Mouse (Mus musculus) adrenal gland, postnatal 25 days (tissue): ENCODE results near the gene 1700020A23Rik. TPM values are rescaled to one million over a fixed set of nuclear protein-coding genes. Genes with fewer than 3 reads are reported as not detected.
A peak's percentile ranks its signal among the peaks of the same experiment; 100 is the strongest.

Experiments used
- DNase-seq: peaks from one replicate; pipeline ENCODE4 v3.0.0; 2021; ENCODE audit warnings: mixed read lengths
- total RNA-seq: library from RNA; stranded (reverse); gene quantifications from 2 replicates; pipeline ENCODE4 v1.2.3, GENCODE M21; 2021

Gene 1700020A23Rik
- total RNA-seq, 1 experiment from 2014 or later = not detected

DNA sequence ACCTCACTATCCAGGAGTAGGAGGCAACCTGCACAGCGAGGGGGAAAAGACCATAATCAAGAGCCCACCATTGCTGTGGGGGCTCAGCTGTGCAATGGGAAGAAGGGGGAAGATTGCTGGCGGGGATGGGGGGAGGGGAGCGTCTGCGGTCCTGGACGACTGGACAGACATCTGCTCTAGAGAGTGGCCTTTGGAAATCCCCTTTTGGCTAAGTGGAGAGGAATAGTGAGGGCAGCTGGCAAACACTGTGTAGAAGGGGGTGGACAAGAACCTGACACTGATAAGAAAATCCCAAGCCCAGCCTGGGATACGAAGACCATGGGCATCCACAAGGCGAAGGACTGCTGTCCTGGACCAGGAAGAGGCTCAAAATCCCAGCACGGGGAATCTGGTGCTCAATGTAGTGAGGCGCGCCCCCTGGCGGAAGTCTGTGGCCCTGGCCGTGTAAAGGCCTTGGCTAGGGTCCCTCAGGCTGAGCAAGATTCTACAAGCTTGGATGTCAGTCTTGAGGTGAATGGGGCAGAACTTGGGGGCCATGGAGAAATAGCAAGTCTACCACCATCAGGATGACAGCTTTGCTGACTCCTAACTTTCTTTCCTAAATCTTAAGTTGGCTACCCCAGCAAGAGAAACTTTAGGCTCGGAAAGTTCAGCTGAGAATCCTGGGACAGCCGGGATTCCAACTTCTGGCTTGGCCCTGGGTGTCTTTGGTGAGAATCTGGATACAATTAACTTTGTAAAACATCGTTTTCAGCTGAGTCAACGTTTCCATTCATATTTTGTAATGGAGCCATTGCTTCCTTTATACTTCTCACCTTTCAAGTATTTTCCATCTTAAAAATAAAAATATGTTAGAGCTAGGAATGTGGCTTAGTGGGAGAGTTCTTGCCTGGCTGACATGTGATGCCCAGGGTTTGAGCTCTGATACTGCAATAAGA lies 6.8 kb downstream of the 1700020A23Rik start:
- peak; percentile 91 for DNase-seq

DNA sequence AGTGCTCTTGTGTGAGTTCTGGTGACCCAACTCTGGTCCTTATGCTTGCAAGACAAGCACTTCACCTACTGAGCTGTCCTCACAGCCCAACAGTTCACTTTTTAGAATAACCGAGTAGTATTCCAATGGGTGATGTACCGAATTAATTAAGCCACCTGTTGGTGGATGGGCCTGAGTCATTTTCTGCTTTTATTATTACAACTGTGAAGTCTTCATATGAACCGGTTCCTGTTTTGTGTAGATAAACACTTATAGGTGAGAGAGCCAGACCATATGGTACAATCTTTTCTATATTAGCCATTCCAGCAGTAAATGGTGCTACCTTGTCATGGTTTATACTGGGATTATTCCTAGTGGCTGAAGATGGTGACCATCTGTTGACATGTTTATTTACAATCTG lies 7.7 kb downstream of the 1700020A23Rik start:
- DNase-seq = no peak

DNA sequence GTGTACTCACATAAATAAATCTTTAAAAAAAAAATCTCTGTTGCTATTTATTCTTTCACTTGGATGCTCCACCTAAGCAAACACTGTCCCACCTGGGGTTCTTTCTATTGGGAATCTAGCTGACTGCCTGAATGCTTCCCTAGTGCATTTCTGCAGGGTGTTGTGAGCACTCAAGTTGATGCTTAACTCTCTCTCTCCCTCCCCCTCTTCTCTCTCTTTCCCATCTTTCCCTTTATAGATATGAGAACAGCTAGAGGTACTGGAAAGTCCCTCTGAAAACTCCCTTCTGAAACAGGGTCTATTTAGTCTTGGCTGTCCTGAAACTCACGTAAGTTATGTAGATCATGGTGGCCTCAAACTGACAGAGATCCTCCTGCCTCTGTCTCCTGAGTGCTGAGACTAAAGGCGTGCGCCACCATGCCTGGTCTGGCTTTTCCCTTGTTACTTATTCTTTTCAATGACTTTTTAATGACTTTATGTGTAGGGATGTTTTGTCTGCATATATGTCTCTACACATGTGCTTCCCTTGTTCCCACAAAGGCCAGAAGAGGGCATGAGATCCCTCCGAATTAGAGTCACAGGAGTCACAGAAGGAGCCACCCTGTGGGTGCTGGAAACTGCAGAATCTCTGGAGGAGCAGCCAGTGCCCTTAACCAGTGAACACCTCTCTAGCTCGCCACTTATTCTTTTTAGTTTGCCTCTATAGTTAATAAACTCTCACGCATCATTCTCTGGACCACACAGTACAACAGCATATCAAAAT lies 9.2 kb downstream of the 1700020A23Rik start:
- no peak for DNase-seq

DNA sequence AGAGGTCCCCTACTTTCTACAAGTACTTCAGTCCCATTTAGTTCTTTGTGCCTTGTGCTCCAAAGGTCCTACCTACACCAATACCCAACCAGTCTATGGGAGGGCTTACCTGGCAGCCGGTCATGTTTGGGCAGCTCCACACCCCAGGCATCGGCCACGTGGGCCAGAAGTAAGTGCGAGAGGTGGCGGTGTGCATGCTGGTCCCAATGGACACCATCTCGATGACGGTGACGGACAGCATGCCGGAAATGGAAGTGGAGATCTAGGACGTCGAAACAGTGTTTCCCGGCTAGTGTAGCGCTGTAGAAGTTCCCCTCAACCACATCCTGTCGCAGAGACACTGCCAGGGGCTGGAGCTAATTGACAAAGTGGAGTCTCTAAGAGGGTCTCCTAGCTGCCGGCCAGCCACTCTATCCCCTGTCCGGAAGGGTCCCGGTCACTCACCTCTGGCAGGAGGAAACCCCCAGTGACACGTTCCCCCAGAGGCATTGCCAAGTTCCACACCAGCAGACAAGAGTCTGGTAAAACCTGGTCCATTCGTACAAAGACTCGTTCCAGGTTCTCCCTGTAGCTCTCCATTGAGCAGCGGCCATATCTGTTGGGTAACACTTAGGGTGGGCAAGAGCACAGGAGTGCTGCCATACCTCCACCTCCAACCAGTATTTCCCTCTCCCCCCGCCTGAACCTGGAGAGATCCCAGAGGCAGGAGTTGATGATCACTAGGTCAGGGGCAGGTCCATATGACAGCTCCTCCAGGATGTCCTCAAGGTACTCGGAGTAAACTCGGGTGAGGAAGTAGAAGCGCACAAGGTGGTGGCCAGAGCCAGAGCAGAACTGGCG lies 16.9 kb downstream of the 1700020A23Rik start:
- DNase-seq = no peak

DNA sequence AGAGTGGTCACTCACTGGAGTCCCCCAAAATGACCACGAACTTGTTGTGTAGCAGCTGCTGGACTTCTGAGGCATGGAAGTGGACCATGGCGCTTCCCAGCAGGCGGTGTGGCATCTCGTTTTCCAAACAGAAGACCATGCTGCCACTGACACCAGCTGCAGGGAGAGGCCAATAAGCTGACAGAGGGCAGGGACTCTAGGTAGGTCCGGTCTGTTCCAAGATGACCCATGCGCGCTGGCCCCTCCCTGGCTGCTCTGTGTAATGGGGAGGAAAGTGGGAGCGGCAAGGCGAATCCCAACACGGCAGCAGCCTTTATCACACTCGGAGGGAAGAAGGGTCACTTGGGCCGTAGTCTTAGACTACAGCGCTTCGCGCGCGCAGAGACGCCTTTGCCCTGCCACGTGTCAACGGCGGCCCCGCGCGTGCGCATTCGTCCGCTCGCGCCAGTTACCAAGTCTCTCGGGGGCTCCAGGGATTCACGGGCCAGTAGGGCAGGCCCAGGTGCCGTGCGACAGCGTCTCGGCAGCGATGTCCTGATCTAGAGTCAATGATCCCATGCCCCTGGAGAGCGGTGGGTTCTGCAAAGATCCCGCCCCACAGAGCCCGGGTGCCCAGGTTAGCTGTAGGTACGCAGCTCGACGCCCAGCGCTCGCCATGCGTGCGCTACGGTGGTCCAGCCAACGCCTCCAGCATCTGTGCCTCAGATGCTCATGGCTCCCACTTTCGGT lies 18.5 kb downstream of the 1700020A23Rik start:
- peak; percentile 84 for DNase-seq

DNA sequence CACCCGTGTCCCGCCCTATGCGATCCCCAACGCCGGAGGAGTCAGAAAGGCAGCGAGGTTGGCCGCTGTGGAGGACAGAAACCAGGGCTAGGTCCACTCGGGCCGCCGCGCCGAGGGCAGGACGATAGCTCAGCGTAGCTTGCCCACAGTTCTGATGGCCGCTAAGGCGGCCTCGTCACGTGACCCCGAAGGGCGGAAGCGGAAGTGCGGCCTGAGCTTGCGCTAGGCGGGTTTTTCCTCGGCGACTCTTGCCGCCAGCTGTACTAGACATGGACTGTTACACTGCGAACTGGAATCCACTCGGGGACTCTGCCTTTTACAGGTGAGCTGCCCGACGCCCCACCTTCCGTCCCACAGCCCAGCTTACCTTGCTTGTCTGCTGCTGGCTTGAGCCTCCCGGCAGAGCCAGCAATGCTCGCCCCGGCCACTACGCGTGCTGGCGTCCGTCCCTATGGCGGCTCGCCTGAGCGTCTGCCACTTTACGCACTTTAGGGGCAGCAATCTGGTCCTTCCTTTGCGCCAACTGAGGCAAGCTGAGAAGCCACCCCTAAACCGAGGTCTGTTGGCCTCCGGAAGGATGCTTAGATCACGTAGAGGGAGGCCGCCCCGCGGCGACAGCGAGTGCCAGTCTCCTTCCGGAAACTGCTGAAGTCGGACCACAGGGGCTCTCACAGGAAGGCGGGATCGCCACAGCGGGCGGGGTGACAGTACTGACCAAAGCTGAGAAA lies 19.2 kb downstream of the 1700020A23Rik start, which contains the start of the genes Vps16 and Pced1a:
TSS of gene Vps16 (plus strand) at position 214 of the 728 bp plus-strand sequence.
TSS of gene Pced1a (minus strand) at position 576 of the 728 bp plus-strand sequence.
- DNase-seq = peak; percentile 93

DNA sequence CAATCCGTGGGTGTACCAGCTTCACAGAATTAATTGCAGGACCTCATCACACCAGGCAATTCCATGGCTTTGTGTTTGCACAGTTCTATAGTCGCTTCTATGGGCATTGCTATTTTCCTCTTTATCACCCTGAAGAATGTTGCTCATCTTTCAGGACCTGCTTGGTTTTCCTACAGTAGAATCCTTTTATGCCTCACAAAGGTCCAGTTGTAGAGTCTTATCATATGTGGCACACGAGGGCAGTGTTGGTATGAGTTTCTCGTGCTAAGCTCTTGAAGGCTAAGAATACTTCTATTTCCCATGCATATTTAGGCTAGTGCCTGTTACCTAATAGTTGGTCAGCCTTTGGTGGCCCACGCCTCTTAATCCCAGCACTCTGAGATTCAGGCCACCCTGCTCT lies 20.1 kb downstream of the 1700020A23Rik start:
- DNase-seq = no peak

DNA sequence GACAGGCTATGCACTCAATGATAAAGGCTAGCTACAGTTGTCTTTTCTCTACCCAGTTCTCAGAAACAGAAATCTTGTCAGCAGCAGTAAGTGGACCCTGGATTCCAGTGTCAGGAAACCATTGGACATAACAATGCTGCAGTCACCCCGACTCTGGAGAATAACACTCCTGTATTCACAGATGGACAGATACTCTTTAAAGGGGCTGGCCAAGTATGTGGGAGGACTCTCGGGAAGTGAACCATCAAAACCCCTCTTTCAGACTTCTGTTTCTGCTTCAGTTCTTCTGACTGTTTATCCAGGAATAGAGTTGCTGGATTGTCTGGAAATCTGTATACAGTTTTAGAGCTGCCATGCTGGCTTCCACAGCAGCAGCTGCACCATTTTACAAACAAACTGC lies 24.8 kb downstream of the 1700020A23Rik start:
- no peak for DNase-seq

DNA sequence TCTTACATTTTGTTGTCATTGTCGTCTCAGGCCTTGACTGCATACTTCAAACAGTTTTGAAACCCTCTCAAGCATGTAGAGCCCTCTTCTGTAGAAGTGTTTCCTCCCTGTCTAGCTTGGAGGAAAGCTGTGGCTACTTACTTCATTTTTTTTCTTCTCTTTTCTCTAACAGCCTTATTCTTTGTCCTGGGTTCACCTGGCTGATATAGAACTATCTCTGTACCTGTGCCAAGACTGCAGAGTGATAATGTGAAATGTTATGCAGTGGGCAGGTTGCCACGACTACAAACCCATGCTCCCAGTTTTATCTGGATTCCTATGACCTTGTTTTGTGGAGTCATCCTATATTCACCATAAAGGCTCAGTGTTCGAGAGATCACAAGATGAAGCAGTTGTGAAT lies 25.4 kb downstream of the 1700020A23Rik start:
- DNase-seq = no peak

DNA sequence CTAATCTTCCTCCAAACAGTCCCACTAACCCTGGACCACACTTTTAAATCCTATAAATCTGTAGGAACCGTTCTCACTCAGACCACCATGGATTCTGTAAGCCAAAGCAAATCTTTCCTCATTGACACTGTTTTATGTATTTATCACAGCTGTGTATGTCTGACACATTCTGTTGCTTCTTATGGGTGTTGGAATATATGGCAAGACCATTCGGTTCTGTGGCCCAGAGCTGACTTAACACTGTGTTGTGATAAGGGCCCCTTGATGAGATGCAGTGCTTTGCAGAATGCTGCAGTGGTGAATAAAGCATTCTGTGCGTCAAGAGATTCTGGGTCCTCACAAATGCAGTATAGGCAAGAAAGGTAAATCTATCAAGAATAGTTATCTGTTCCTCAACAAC lies 27.1 kb downstream of the 1700020A23Rik start:
- no peak for DNase-seq

DNA sequence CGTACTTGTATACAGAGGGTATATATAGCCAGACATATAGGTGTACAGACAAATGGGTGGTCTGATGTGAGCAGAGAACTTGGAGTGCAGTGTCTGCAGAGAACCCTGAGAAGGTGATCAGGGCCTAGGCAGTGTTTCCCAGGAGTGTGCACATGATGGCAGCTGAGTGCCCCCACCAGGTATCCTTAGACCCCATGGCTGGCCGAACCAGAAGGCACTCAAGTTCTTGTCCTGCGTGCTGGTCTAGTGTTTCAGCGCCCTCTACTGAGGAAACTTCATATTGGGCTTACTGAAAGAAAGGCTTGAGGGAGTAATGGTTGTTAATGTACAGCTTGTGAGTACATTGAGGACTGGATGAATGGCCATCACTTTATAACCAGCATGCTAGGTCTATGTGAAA lies 28.1 kb downstream of the 1700020A23Rik start:
- no peak for DNase-seq

DNA sequence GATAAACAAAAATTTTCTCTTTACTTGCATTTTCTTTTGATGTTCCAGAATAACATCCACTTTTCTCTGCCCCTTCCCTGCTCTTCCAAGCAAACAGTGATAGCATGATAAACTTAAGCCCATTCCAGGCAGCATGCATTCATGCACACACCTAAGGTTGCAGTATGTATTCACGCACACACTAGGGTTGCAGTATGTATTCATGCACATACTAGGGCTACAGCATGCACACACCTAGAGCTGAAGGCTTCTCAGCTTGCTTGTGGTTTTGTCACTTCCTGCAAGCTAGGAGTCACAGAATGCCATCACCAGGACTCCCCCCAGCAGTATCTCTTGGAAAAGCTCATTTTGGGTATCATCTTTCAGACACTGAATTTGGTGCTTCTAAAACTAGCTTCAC lies 31.7 kb downstream of the 1700020A23Rik start:
- no peak for DNase-seq

DNA sequence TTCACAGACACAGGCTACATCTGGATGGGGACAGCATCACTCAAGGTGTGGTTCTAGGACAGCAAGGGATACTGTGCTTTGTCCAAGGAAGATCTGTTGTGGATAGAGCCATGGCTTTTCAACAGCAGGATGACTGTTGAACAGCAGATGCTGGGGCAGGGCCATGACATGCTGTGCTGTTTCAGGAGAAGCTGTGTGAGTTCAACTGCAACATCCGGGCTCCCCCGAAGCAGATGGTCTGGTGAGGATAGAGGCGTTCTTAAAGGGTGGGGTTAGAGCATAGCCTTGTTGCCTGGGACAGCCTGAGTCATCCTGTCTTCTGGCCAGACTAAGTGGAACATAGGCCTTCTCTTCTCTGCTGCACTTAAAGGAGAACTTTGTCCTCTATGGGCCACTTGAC lies 33.8 kb downstream of the 1700020A23Rik start:
- DNase-seq = no peak

DNA sequence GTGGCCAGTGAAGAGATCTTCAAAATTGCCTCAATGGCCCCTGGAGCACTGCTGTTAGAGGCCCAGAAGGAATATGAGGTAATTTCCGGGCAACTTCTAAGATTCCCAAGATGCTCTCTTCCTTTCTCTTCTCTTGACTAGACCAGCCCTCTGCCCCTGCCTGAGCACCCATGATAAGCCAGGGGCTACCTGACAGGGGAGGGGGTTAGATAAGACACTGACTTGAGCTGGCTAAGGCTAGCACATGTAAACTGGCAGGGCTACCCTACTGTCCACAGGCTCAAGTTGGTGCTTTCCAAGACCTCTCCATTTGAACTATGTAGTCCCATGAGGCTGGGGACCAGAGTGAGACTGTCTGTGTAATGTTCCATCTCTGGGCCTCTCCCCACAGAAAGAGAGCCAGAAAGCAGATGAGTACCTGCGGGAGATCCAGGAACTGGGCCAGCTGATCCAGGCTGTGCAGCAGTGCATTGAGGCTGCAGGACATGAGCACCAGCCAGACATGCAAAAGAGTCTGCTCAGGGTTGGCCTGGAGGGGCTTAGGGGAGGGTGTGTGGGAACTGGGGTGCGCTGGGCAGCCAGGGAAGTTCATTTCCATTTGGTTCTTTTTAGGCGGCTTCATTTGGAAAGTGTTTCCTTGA lies 34.9 kb downstream of the 1700020A23Rik start:
- DNase-seq = no peak

DNA sequence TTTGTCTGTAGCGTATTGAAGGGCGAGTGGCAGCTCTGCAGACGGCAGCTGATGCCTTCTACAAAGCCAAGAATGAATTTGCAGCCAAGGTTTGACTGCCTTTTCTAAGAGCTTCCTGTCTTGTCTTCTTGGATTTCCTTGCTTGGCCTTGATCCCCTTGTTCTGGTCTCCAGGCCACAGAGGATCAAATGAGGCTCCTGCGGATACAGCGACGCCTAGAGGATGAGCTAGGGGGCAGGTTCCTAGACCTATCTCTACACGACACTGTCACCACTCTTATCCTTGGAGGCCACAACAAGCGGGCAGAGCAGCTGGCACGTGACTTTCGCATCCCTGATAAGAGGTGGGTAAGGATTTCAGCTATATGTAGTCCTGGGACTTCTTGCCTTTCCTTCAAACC lies 37.1 kb downstream of the 1700020A23Rik start:
- no peak for DNase-seq

DNA sequence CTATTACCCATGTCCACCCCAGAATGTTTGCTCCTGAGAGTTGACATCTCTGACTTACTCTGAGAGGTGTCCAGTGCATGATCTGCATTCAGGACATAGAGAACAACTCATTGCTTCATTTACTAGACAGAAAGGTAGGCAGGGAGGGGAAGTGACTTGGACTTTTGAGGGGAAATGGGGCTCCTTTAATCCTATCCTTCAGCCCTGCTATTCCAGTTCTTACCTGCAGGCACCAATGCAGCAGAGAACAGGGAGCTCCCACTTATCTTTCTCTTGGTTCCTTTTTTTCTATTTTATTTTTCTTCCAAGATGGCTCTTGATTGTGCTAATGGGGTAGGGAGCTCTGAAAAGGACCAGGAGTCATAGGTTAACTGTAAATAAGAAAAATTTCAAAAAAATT lies 43.4 kb downstream of the 1700020A23Rik start:
- no peak for DNase-seq

DNA sequence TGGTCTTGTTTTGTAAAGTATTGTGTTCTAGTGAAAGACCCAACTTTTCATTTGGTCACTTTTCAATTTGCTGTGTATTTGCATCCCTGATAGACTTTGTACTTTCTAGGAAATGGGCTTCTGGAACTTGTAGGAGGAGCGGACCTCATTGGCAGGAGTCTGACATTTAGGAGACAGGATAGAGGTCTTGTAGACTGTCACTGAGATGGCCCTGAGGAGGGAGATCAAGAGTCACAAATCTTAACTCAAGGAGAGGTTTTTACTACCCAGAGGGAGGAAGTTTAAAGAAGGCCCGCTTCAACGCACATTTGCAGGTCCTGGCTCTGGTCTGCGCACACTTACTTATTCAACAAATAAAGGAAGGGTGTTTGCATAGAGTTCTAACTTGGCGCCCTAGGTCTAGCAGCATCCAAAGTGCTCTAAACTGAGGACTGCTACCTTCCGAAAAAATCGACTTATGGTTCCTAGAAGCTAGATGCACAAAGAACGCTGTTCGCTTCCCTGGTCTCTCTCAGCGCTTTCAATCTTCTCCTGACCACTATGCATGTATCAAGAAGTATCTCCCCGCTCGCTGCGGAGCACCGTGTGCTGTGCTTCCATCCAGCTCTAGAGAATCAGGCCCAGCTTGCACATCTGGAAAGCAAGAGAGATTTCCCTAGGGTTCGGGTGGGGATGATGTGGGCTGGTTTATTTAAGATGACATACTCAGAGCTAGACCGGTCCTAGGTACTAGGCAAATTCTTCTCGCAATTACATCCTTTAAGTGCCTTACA lies 44.1 kb downstream of the 1700020A23Rik start:
- DNase-seq = no peak

DNA sequence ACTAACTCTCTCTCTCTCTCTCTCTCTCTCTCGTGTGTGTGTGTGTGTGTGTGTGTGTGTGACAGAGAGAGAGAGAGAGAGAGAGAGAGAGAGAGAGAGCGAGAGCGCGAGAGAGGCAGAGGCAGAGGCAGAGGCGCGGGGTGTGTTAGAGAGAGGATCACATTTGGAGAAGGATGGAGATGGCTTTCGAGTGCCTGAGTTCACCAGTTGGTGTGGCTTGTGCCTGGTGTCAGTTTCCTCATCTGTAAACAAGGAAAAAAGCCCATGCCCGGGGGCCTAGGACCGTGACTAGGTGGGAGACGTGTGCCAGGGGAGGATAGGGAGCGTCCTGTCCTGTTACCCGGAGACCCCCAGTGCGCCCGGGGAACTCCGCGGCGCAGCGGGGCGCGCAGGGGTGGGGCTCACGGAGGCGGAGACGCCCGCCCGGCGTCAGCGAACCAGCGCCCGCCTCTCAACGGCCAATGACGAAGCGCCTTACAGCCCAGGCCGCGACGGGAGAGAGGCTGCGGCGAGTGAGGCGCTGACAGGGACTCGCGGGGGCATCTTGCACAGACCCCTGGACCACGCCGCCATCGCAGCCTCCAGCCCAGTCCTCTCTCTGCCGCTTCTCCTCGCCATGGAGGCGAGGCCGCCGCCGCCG lies 44.9 kb downstream of the 1700020A23Rik start, which contains the start of gene Ptpra:
TSS of gene Ptpra (plus strand) at position 485 of the 640 bp plus-strand sequence.
- peak; percentile 93 for DNase-seq

DNA sequence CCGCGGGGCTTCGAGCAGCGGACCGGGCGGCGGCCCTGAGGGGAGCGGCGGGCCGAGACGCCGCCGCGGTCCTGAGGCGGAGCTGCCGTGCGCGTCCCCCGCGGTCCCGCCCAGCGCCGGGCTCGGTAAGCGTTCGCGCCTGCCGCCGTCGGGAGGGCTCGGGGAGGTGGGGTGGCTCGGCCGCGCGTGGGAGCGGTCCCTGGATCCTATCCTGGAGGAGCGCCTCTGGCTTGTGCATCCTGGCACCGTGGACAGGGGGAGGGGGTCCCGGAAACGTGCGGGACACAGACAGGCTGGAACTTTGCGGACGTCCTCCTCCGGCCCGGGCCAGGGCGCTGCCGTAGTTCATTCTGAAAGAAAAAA lies 45.4 kb downstream of the 1700020A23Rik start:
- peak; percentile 81 for DNase-seq
